Mouse (Mus musculus): ENCODE measurements around the gene Cacna1c. TPM values are rescaled to one million over a fixed set of nuclear protein-coding genes. Genes with fewer than 3 reads are reported as not detected.
"Not testable (repeated sequence)": the region's sequence is repeated elsewhere in the genome, so short reads cannot be mapped to it uniquely, and the experiment has no call there.

Gene Cacna1c
- polyA plus RNA-seq, 1 experiment from 2014 or later, result 0.23 TPM

DNA sequence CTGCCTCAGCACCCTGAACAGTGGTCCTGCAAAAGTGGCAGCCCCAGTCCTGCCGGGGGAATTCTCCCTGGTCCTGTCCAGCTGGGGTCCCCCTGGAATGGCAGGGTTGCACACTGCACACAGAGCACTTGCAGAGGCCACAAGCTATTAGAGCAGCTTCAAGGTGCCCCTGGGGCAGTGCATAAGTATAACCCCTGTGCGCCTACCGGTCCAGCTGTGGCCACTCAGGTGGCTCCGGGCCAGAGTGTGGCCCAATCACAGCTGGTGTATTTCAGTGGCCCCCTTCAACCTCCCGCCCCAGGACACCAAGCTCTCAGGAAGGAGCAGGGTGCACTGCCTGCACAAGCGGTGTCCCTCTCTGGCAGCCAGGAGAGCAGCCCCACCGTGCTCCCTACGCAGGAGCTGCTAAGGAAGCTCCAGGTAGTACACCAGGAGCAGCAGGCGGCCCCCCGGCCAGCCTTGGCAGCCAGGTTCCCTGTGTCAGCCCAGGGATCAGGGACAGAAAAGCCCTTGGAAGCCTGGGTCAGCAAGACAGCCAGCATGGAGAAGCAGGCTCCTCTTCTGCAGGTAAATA lies 18.9 kb upstream of the Cacna1c start:
- WGBS (ENCODE audit: insufficient replicate concordance), result 92% methylated on average over 10 of the region's 10 CpGs
- ATAC-seq, result no peak
- TF ChIP-seq EP300 (IDR thresholded peaks at IDR 0.05; ENCODE audit: low read depth) (no peak), CTCF (IDR thresholded peaks at IDR 0.05; ENCODE audit: low read depth) (no peak)
- H3K9me3 ChIP-seq (ENCODE audit: low read length), result no peaks in the 10 kb centered on the region
- peaks cover 18% of the 10 kb centered on the region for H3K36me3 ChIP-seq (replicated peaks; ENCODE audit: insufficient read depth, low read length)
- H3K4me1 ChIP-seq (ENCODE audit: insufficient read depth), result no peaks in the 10 kb centered on the region
- DNase-seq, result no peak
- H3K4me2 ChIP-seq (ENCODE audit: low read depth, low read length), result no peak overlapping the region
- no peaks in the 10 kb centered on the region for H3K27me3 ChIP-seq (ENCODE audit: insufficient read depth, low read length)
- H3K27ac ChIP-seq (ENCODE audit: low read depth), result no peak overlapping the region
- no peak overlapping the region for H3K9ac ChIP-seq (replicated peaks)
- no peak overlapping the region for H3K4me3 ChIP-seq (ENCODE audit: low read depth, low read length)

DNA sequence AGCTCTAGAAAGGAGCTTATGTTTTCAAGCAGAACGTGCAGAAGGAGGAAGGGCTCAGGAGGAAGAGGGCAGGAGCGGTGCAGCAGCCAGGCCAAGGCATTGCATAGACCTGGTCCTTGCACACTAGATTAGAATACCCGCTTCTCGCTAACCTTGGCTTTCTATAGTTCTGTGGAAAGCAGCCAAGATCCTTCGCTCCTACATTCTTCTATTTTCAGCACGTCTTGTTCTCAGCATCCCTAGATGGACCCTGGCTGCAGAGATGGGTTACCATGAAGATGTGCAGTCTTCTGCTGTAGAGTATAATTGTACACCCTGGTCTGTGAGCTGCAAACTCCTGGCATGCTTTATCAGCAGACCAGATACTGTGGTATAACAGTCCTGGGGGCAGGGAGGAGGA lies 18.0 kb upstream of the Cacna1c start:
- no peak for DNase-seq
- no peaks in the 10 kb centered on the region for H3K9me3 ChIP-seq (ENCODE audit: low read length)
- peaks cover 18% of the 10 kb centered on the region for H3K36me3 ChIP-seq (replicated peaks; ENCODE audit: insufficient read depth, low read length)
- no peaks in the 10 kb centered on the region for H3K27me3 ChIP-seq (ENCODE audit: insufficient read depth, low read length)
- WGBS (ENCODE audit: insufficient replicate concordance), result 83% methylated on average over 6 of the region's 6 CpGs
- no peak overlapping the region for H3K4me3 ChIP-seq (ENCODE audit: low read depth, low read length)
- H3K4me1 ChIP-seq (ENCODE audit: insufficient read depth), result no peaks in the 10 kb centered on the region
- no peak overlapping the region for H3K4me2 ChIP-seq (ENCODE audit: low read depth, low read length)
- no peak for ATAC-seq
- H3K27ac ChIP-seq (ENCODE audit: low read depth), result no peak overlapping the region
- TF ChIP-seq EP300 (IDR thresholded peaks at IDR 0.05; ENCODE audit: low read depth) (no peak), CTCF (IDR thresholded peaks at IDR 0.05; ENCODE audit: low read depth) (no peak)
- no peak overlapping the region for H3K9ac ChIP-seq (replicated peaks)

GRCm38 (mm10) chr6:119213375-119213774 lies 17.2 kb upstream of the Cacna1c start:
- no peak overlapping the region for H3K27ac ChIP-seq (ENCODE audit: low read depth)
- DNase-seq (no peak), ATAC-seq (no peak)
- H3K4me2 ChIP-seq (ENCODE audit: low read depth, low read length), result no peak overlapping the region
- H3K36me3 ChIP-seq (replicated peaks; ENCODE audit: insufficient read depth, low read length), result peaks cover 15% of the 10 kb centered on the region
- no peak overlapping the region for H3K4me3 ChIP-seq (ENCODE audit: low read depth, low read length)
- no peak overlapping the region for H3K9ac ChIP-seq (replicated peaks)
- WGBS (ENCODE audit: insufficient replicate concordance), result 77% methylated on average over 5 of the region's 5 CpGs
- H3K27me3 ChIP-seq (ENCODE audit: insufficient read depth, low read length), result no peaks in the 10 kb centered on the region
- no peaks in the 10 kb centered on the region for H3K9me3 ChIP-seq (ENCODE audit: low read length)
- no peak for TF ChIP-seq EP300 (IDR thresholded peaks at IDR 0.05; ENCODE audit: low read depth)
- no peak for TF ChIP-seq CTCF (IDR thresholded peaks at IDR 0.05; ENCODE audit: low read depth)
- no peaks in the 10 kb centered on the region for H3K4me1 ChIP-seq (ENCODE audit: insufficient read depth)

GRCm38 (mm10) chr6:119206006-119206405 lies 9.8 kb upstream of the Cacna1c start:
- DNase-seq; H3K9me3 ChIP-seq (ENCODE audit: low read length): not testable (repeated sequence)
- WGBS (ENCODE audit: insufficient replicate concordance), result 79% methylated on average over 7 of the region's 7 CpGs

GRCm38 (mm10) chr6:119204915-119205314 lies 8.7 kb upstream of the Cacna1c start:
- no peak overlapping the region for H3K4me3 ChIP-seq (ENCODE audit: low read depth, low read length)
- no peak overlapping the region for H3K4me2 ChIP-seq (ENCODE audit: low read depth, low read length)
- H3K4me1 ChIP-seq (ENCODE audit: insufficient read depth), result no peaks in the 10 kb centered on the region
- H3K36me3 ChIP-seq (replicated peaks; ENCODE audit: insufficient read depth, low read length), result no peaks in the 10 kb centered on the region; the same call in 1 of the 2 replicates
- TF ChIP-seq CTCF (IDR thresholded peaks at IDR 0.05; ENCODE audit: low read depth) (no peak), EP300 (IDR thresholded peaks at IDR 0.05; ENCODE audit: low read depth) (no peak)
- no peak overlapping the region for H3K9ac ChIP-seq (replicated peaks)
- no peak for DNase-seq
- no peaks in the 10 kb centered on the region for H3K27me3 ChIP-seq (ENCODE audit: insufficient read depth, low read length)
- no peak for ATAC-seq
- no peak overlapping the region for H3K27ac ChIP-seq (ENCODE audit: low read depth)
- 71% methylated on average over 3 of the region's 3 CpGs for WGBS (ENCODE audit: insufficient replicate concordance)
- no peaks in the 10 kb centered on the region for H3K9me3 ChIP-seq (ENCODE audit: low read length)

More at GRCm38 (mm10) chr6:119206006-119206405, 9.8 kb upstream of the Cacna1c start:
- not testable (repeated sequence) for H3K27me3 ChIP-seq (ENCODE audit: insufficient read depth, low read length); H3K36me3 ChIP-seq (replicated peaks; ENCODE audit: insufficient read depth, low read length); H3K27ac ChIP-seq (ENCODE audit: low read depth); H3K9ac ChIP-seq (replicated peaks); H3K4me2 ChIP-seq (ENCODE audit: low read depth, low read length); H3K4me3 ChIP-seq (ENCODE audit: low read depth, low read length); ATAC-seq; H3K4me1 ChIP-seq (ENCODE audit: insufficient read depth)

DNA sequence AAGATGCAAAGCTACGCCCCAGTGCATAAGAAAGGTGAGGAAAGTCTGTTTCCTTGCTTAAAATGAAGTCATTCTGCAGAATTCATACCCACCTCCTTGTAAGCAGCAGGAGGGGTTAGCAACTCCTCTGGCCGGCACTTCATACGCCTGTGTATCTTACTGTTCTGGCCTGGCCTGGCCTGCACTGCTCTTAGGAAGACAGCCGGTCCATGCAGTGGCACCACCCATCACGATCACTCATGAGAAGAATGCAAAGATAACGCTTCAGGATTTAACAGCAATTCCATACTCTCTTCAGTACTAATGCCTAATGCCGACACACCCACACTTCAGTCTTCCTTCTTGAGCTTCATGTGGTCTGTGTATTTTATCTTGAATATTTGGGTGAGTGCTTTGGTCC lies 8.1 kb upstream of the Cacna1c start:
- Histone ChIP-seq H3K27ac (ENCODE audit: low read depth) (no peak overlapping the region), H3K4me3 (ENCODE audit: low read depth, low read length) (no peak overlapping the region), H3K4me1 (ENCODE audit: insufficient read depth) (no peaks in the 10 kb centered on the region), H3K36me3 (replicated peaks; ENCODE audit: insufficient read depth, low read length) (no peaks in the 10 kb centered on the region; the same call in 1 of the 2 replicates), H3K27me3 (ENCODE audit: insufficient read depth, low read length) (no peaks in the 10 kb centered on the region), H3K9me3 (ENCODE audit: low read length) (no peaks in the 10 kb centered on the region), H3K9ac (replicated peaks) (no peak overlapping the region), H3K4me2 (ENCODE audit: low read depth, low read length) (no peak overlapping the region)
- TF ChIP-seq CTCF (IDR thresholded peaks at IDR 0.05; ENCODE audit: low read depth) (no peak), EP300 (IDR thresholded peaks at IDR 0.05; ENCODE audit: low read depth) (no peak)
- DNase-seq (no peak), ATAC-seq (no peak)
- WGBS (ENCODE audit: insufficient replicate concordance), result 89% methylated on average over 7 of the region's 7 CpGs

Data from liver, postnatal 0 days (tissue).